In the genomic region with DNA sequence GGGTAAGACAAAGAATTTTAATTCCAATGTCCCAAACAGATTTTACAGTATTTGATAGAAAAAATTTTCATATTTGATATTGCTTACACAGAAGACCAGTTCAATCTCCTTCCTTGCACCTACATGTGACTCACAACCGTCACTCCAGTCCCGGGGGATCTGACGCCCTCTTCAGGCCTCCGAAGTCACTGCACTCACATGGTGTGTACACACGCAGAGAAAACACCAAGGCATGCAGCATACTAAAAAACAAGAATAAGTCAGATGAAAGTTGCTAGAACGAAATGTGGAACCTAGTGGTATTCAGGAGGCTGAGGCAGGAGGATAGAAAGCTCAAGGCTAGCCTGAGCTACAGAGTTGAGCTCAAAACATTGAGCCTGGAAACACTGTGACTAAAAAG, we compare ENCODE assay signal across 1 mouse cellular context.
TF ChIP-seq lines count a peak whose summit lies in the region.

No protein-coding gene starts in this region.

TF ChIP-seq in MEL, 35 proteins besides CTCF, POLR2A, EP300 and RAD21 (continued from another document):
- TF ChIP-seq JUND (IDR thresholded peaks at IDR 0.05; ENCODE audit: low read depth, low read length) (no peak), SIN3A (IDR thresholded peaks at IDR 0.05; ENCODE audit: low read length) (no peak), GATA1 (IDR thresholded peaks at IDR 0.05; ENCODE audit: low read depth, low read length) (no peak)
TF ChIP-seq in MEL: peak in this region for 0.
